Mouse (Mus musculus): Measurements from ENCODE around the gene Gopc.
"Not testable (repeated sequence)": the region's sequence is repeated elsewhere in the genome, so short reads cannot be mapped to it uniquely, and the experiment has no call there.

Gene Gopc

GRCm38 (mm10) chr10:52387192-52387591 lies 5.3 kb upstream of the Gopc start:
- no peak for DNase-seq (ENCODE audit: low spot score in 2 of 2)

- peak in 1 of 2 experiments; percentile 56 for DNase-seq (ENCODE audit: low spot score in 2 of 2)
Observed at GRCm38 (mm10) chr10:52384823-52385610, 3.1 kb upstream of the Gopc start.

GRCm38 (mm10) chr10:52383522-52383921 lies 1.6 kb upstream of the Gopc start:
- no peak for DNase-seq (ENCODE audit: low spot score in 2 of 2)

GRCm38 (mm10) chr10:52383022-52383421 lies 1.1 kb upstream of the Gopc start:
- no peak for DNase-seq (ENCODE audit: low spot score in 2 of 2)

- peak in 1 of 2 experiments; percentile 40 for DNase-seq (ENCODE audit: low spot score in 2 of 2)
Observed at GRCm38 (mm10) chr10:52381321-52381801, 563 bp downstream of the Gopc start.

GRCm38 (mm10) chr10:52377813-52378212 lies 4.1 kb downstream of the Gopc start:
- no peak for DNase-seq (ENCODE audit: low spot score in 2 of 2)

GRCm38 (mm10) chr10:52376422-52376821 lies 5.5 kb downstream of the Gopc start:
- DNase-seq (ENCODE audit: low spot score in 2 of 2): no peak

- no peak for DNase-seq (ENCODE audit: low spot score in 2 of 2)
Observed at GRCm38 (mm10) chr10:52374651-52375050, 7.3 kb downstream of the Gopc start.

- DNase-seq (ENCODE audit: low spot score in 2 of 2): no peak
Observed at GRCm38 (mm10) chr10:52373834-52374233, 8.1 kb downstream of the Gopc start.

GRCm38 (mm10) chr10:52368376-52368775 lies 13.5 kb downstream of the Gopc start:
- peak in 1 of 2 experiments; percentile 29 for DNase-seq (ENCODE audit: low spot score in 2 of 2)

- DNase-seq (ENCODE audit: low spot score in 2 of 2): no peak
Observed at GRCm38 (mm10) chr10:52360862-52361609, 20.9 kb downstream of the Gopc start.

GRCm38 (mm10) chr10:52360241-52360735 lies 21.6 kb downstream of the Gopc start:
- DNase-seq (ENCODE audit: low spot score in 2 of 2): no peak

- DNase-seq (ENCODE audit: low spot score in 2 of 2): no peak
Observed at GRCm38 (mm10) chr10:52358467-52358866, 23.5 kb downstream of the Gopc start, which contains the start of gene Gm26741. TSS of gene Gm26741 (plus strand) at chr10:52358767.

GRCm38 (mm10) chr10:52353184-52353583 lies 28.7 kb downstream of the Gopc start:
- DNase-seq (ENCODE audit: low spot score in 2 of 2): no peak

GRCm38 (mm10) chr10:52343324-52343723 lies 38.6 kb downstream of the Gopc start:
- not testable (repeated sequence) for DNase-seq (ENCODE audit: low spot score in 2 of 2)

GRCm38 (mm10) chr10:52331007-52331406 lies 50.9 kb downstream of the Gopc start:
- peak in 1 of 2 experiments; percentile 53 for DNase-seq (ENCODE audit: low spot score in 2 of 2)

- no peak for DNase-seq (ENCODE audit: low spot score in 2 of 2)
Observed at GRCm38 (mm10) chr10:52321918-52322317, 60.0 kb downstream of the Gopc start.

- no peak for DNase-seq (ENCODE audit: low spot score in 2 of 2)
Observed at GRCm38 (mm10) chr10:52319506-52320286, 62.2 kb downstream of the Gopc start.

- no peak for DNase-seq (ENCODE audit: low spot score in 2 of 2)
Observed at GRCm38 (mm10) chr10:52309196-52309595, 72.7 kb downstream of the Gopc start.

- DNase-seq (ENCODE audit: low spot score in 2 of 2): no peak
Observed at GRCm38 (mm10) chr10:52304574-52304973, 77.3 kb downstream of the Gopc start.

- no peak for DNase-seq (ENCODE audit: low spot score in 2 of 2)
Observed at GRCm38 (mm10) chr10:52302271-52302670, 79.7 kb downstream of the Gopc start.

GRCm38 (mm10) chr10:52301766-52302165 lies 80.2 kb downstream of the Gopc start:
- no peak for DNase-seq (ENCODE audit: low spot score in 2 of 2)
